22 mouse cellular contexts compared by ENCODE assay signal in the genomic region with DNA sequence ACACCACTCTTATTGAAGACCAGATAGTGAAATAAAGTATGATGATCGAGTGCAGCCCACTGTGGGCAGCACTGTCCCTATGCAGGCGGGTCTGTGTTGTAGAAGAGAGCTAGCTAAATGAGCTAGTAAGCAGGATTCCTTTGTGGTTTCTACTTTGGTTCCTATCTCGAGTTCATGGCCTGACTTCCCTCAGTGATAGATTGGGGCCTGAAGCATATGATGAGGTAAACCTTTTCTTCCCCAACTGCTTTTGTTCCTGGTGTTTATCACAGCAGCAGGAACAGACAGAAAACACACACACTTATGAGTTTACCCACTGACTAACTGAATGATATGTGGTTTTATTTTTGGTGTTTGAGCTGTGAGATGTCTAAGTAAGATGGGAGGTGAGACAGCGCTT. TPM values are rescaled to one million over a fixed set of nuclear protein-coding genes. Genes with fewer than 3 reads are reported as not detected.
DNase-seq lines count a peak whose midpoint lies in the region; ATAC-seq and TF ChIP-seq lines count a peak whose summit lies in the region.
"Had no signal": no experiment of that assay in that cellular context is flagged by ENCODE, and none has a peak within 500 bp of the region (broad histone marks: within the 10 kb centered on the region; RNA-seq: fewer than 3 reads in every experiment).

No protein-coding gene starts in this region.

- H3K4me3 ChIP-seq in MEL (ENCODE audit: control insufficient read depth in 1 of 2, insufficient read depth in 1 of 2, low read depth in 2 of 2, low read length in 2 of 2), result peak overlapping the region in 1 of 2 experiments; percentile 1; a peak in 1 of 4 replicates
- no peak overlapping the region for H3K4me3 ChIP-seq in liver, embryonic 12.5 days
- H3K4me3 ChIP-seq: embryonic facial prominence, embryonic 13.5 days; embryonic facial prominence, embryonic 15.5 days; erythroblast, embryonic 14.5 days; forebrain, embryonic 10.5 days; forebrain, embryonic 13.5 days had no signal

- no peak overlapping the region; the same call in 1 of the 2 replicates for H3K9ac ChIP-seq in MEL (ENCODE audit: control insufficient read depth, low read depth, low read length, poor library complexity, severe bottlenecking)
- H3K9ac ChIP-seq in liver, embryonic 12.5 days, result no peak overlapping the region
- H3K9ac ChIP-seq: embryonic facial prominence, embryonic 13.5 days; embryonic facial prominence, embryonic 15.5 days; forebrain, embryonic 13.5 days had no signal

- H3K79me2 ChIP-seq in MEL (ENCODE audit: control insufficient read depth, insufficient read depth, low read length, poor library complexity), result no peaks in the 10 kb centered on the region

- peak; percentile 97 to 99 for TF ChIP-seq EP300 in MEL (IDR thresholded peaks at IDR 0.05; ENCODE audit: low read depth in 1 of 2, low read length in 2 of 2)

- H3K4me1 ChIP-seq in MEL (ENCODE audit: control insufficient read depth in 1 of 2, insufficient read depth in 2 of 2, low read length in 2 of 2), result peaks cover 35 to 38% of the 10 kb centered on the region in 2 experiments
- H3K4me1 ChIP-seq in liver, embryonic 12.5 days, result no peaks in the 10 kb centered on the region

- no peak for TF ChIP-seq POLR2A in MEL (IDR thresholded peaks at IDR 0.05; ENCODE audit: control insufficient read depth in 1 of 2, insufficient read depth in 1 of 2, low read depth in 1 of 2, low read length in 2 of 2, poor library complexity in 1 of 2)

- TF ChIP-seq RAD21 in MEL (IDR thresholded peaks at IDR 0.05; ENCODE audit: low read depth, low read length), result no peak

- H3K9me3 ChIP-seq in MEL (replicated peaks; ENCODE audit: insufficient read depth, low read length), result no peaks in the 10 kb centered on the region
- H3K9me3 ChIP-seq in liver, embryonic 12.5 days (replicated peaks), result no peaks in the 10 kb centered on the region
- H3K9me3 ChIP-seq: embryonic facial prominence, embryonic 13.5 days; embryonic facial prominence, embryonic 15.5 days; forebrain, embryonic 10.5 days; forebrain, embryonic 13.5 days had no signal

- no peaks in the 10 kb centered on the region for H3K27me3 ChIP-seq in MEL (ENCODE audit: control insufficient read depth in 1 of 2, insufficient read depth in 2 of 2, low read length in 2 of 2)
- H3K27me3 ChIP-seq in liver, embryonic 12.5 days (replicated peaks), result no peaks in the 10 kb centered on the region
- H3K27me3 ChIP-seq: embryonic facial prominence, embryonic 13.5 days; embryonic facial prominence, embryonic 15.5 days; forebrain, embryonic 13.5 days had no signal

- peak overlapping the region; percentile 95 for H3K27ac ChIP-seq in MEL (ENCODE audit: control insufficient read depth, low read depth, low read length)
- no peak overlapping the region for H3K27ac ChIP-seq in liver, embryonic 12.5 days
- H3K27ac ChIP-seq: embryonic facial prominence, embryonic 15.5 days had no signal

- DNase-seq in MEL (ENCODE audit: low read depth, low spot score), result peak; percentile 92
- peak; percentile 55 for DNase-seq in MEL-GATA-1-ER (ENCODE audit: extremely low read depth, low read depth)
- no peak for DNase-seq in lung, postnatal 14 days
- DNase-seq in urinary bladder, adult 2 months (ENCODE audit: low spot score), result no peak
- DNase-seq: adrenal gland, adult 8-10 months; adrenal gland, postnatal 14 days; adrenal gland, postnatal 36 days; cerebellum, adult 11-12 months; cerebellum, adult 2 months; cerebellum, adult 9-10 months; cerebellum, postnatal 10 days; cerebellum, postnatal 25 days; embryo, embryonic 11 days had no signal

- ATAC-seq in megakaryocyte progenitor cell, adult 5-6 weeks (replicated peaks; ENCODE audit: poor library complexity), result peak; percentile 62
- ATAC-seq in liver, embryonic 12.5 days, result no peak
- ATAC-seq: forebrain, embryonic 13.5 days; forebrain, embryonic 16.5 days had no signal

- H3K4me2 ChIP-seq in liver, embryonic 12.5 days, result no peak overlapping the region
- H3K4me2 ChIP-seq: embryonic facial prominence, embryonic 13.5 days; embryonic facial prominence, embryonic 15.5 days; forebrain, embryonic 13.5 days had no signal

- peaks cover 0 to 42% of the 10 kb centered on the region in 2 experiments; a peak in 2 of 4 replicates for H3K36me3 ChIP-seq in MEL (ENCODE audit: control insufficient read depth in 1 of 2, insufficient read depth in 2 of 2, low read length in 2 of 2)
- no peaks in the 10 kb centered on the region for H3K36me3 ChIP-seq in liver, embryonic 12.5 days
- H3K36me3 ChIP-seq: embryonic facial prominence, embryonic 13.5 days; embryonic facial prominence, embryonic 15.5 days; forebrain, embryonic 10.5 days had no signal

- no peak for TF ChIP-seq CTCF in MEL (IDR thresholded peaks at IDR 0.05 in 2 of 3, conservative IDR thresholded peaks at IDR 0.05 in 1 of 3; ENCODE audit: control insufficient read depth in 1 of 3, insufficient read depth in 1 of 3, low read depth in 2 of 3, low read length in 3 of 3, poor library complexity in 1 of 3, severe bottlenecking in 1 of 3)

- WGBS in liver, embryonic 12.5 days (ENCODE audit: insufficient replicate concordance), result 52% methylated on average over 4 of the region's 4 CpGs

TF ChIP-seq in MEL, 35 proteins besides CTCF, POLR2A, EP300 and RAD21:
- peak; percentile 15; the same call in 1 of the 2 replicates for TF ChIP-seq KAT2A (conservative IDR thresholded peaks at IDR 0.05; ENCODE audit: low read depth, low read length)
- TF ChIP-seq TCF12 (IDR thresholded peaks at IDR 0.05; ENCODE audit: low read depth, low read length), result peak; percentile 92
- TF ChIP-seq BHLHE40 (IDR thresholded peaks at IDR 0.05; ENCODE audit: borderline replicate concordance, low read depth, low read length), result peak; percentile 64; the same call in 1 of the 2 replicates
- TF ChIP-seq ETS1 (IDR thresholded peaks at IDR 0.05; ENCODE audit: low read depth, low read length), result peak; percentile 99
- no peak for TF ChIP-seq GABPA (IDR thresholded peaks at IDR 0.05; ENCODE audit: low read depth, low read length)
- 0 out of 2 replicates have a peak, but pooled peaks have one; percentile 10 for TF ChIP-seq ZNF384 (IDR thresholded peaks at IDR 0.05; ENCODE audit: low read depth, low read length)
- TF ChIP-seq ZMIZ1 (IDR thresholded peaks at IDR 0.05; ENCODE audit: low read depth, low read length), result no peak
- no peak for TF ChIP-seq ZKSCAN1 (IDR thresholded peaks at IDR 0.05; ENCODE audit: low read depth, low read length)
- TF ChIP-seq HCFC1 (IDR thresholded peaks at IDR 0.05; ENCODE audit: low read depth, low read length), result peak; percentile 54
- peak; percentile 97 for TF ChIP-seq GATA1 (IDR thresholded peaks at IDR 0.05; ENCODE audit: low read depth, low read length)
- peak; percentile 35; the same call in 1 of the 2 replicates for TF ChIP-seq MXI1 (IDR thresholded peaks at IDR 0.05; ENCODE audit: low read depth, low read length)
- peak; percentile 96 for TF ChIP-seq MYB (IDR thresholded peaks at IDR 0.05; ENCODE audit: low read depth, low read length)
- no peak for TF ChIP-seq USF2 (IDR thresholded peaks at IDR 0.05; ENCODE audit: borderline replicate concordance in 1 of 2, insufficient read depth in 1 of 2, low read depth in 1 of 2, low read length in 2 of 2)
- TF ChIP-seq CHD1 (IDR thresholded peaks at IDR 0.05; ENCODE audit: low read depth, low read length), result 0 out of 2 replicates have a peak, but pooled peaks have one; percentile 69
- TF ChIP-seq JUND (IDR thresholded peaks at IDR 0.05; ENCODE audit: low read depth, low read length), result peak; percentile 77; the same call in 1 of the 2 replicates
- peak; percentile 91 for TF ChIP-seq SIN3A (IDR thresholded peaks at IDR 0.05; ENCODE audit: low read length)
- TF ChIP-seq E2F4 (IDR thresholded peaks at IDR 0.05; ENCODE audit: borderline replicate concordance, low read depth, low read length), result no peak; the same call in 1 of the 2 replicates
- no peak for TF ChIP-seq CHD2 (IDR thresholded peaks at IDR 0.05; ENCODE audit: low read length)
- peak; percentile 88; the same call in 1 of the 2 replicates for TF ChIP-seq MEF2A (IDR thresholded peaks at IDR 0.05; ENCODE audit: extremely low read depth, insufficient replicate concordance, low read depth, low read length, poor library complexity, severe bottlenecking)
- TF ChIP-seq MAFK (IDR thresholded peaks at IDR 0.05; ENCODE audit: borderline replicate concordance, low read depth, low read length), result peak; percentile 74; the same call in 1 of the 2 replicates
- peak; percentile 56 for TF ChIP-seq TAL1 (IDR thresholded peaks at IDR 0.05; ENCODE audit: low read length)
- peak; percentile 78 for TF ChIP-seq MAX (IDR thresholded peaks at IDR 0.05; ENCODE audit: low read length)
- peak; percentile 80; the same call in 1 of the 2 replicates for TF ChIP-seq MYC (IDR thresholded peaks at IDR 0.05; ENCODE audit: low read depth, low read length)
- TF ChIP-seq RCOR1 (IDR thresholded peaks at IDR 0.05; ENCODE audit: low read depth, low read length), result peak; percentile 97
TF ChIP-seq in MEL: peak in this region for 18.

RNA-seq across cellular contexts. Expression of gene Adamts20, which starts 15.6 kb away (rescaled TPM):
- 2.1 TPM in 2 replicates for total RNA-seq in MEL (2012; rRNA removed)
- polyA plus RNA-seq in MEL (2012; ENCODE audit: insufficient read depth in 1 of 2, insufficient read length in 2 of 2, low read depth in 1 of 2, low replicate concordance in 2 of 2, missing spikeins in 1 of 2), result 1 to 10 TPM in 1 of 2 experiments, not detected in 1; 3.6 TPM
- not detected in 2 replicates for total RNA-seq in megakaryocyte progenitor cell, adult 5-6 weeks (2015)
- 0.03 TPM in 1 of 2 replicates, not detected in the other for total RNA-seq in megakaryocyte progenitor cell, adult 5-6 weeks (2017)
- 1.3 and 1.6 TPM in 2 replicates for polyA plus RNA-seq in urinary bladder, adult 2 months (2012; rRNA removed)
- polyA plus RNA-seq in liver, embryonic 12.5 days (2016; fragmentation: Nextera tagmentation; extraction: Ambion mirVana), result 0.33 and 0.44 TPM in 2 replicates
- polyA plus RNA-seq: C2C12; erythroblast, embryonic 14.5 days had no signal

Comparison
In these comparisons a context has a peak if more than half of its experiments do, and no peak if none do; other contexts are left out.
1. DNase-seq: peak in MEL (single experiment) and MEL-GATA-1-ER (single experiment); none in lung, postnatal 14 days (single experiment) and urinary bladder, adult 2 months (single experiment).